Mouse (Mus musculus): ENCODE measurements around the gene Cast. TPM values are rescaled to one million over a fixed set of nuclear protein-coding genes. Genes with fewer than 3 reads are reported as not detected.
A peak's percentile ranks its signal among the peaks of the same experiment; 100 is the strongest.

Gene Cast
- 100 to 1,000 TPM in 1 of 2 experiments, 10 to 100 TPM in 1; 80.0 to 104 TPM for total RNA-seq (2021)
- long read RNA-seq, experiment 1, full-length matches to known transcripts = 25 of 48 reads
- long read RNA-seq, experiment 1, partial matches to known transcripts = 4 of 48 reads
- long read RNA-seq, experiment 1, other reads (novel, unspliced or antisense) = 19 of 48 reads
- long read RNA-seq, experiment 2, full-length matches to known transcripts = 63 of 122 reads
- long read RNA-seq, experiment 2, partial matches to known transcripts = 7 of 122 reads
- long read RNA-seq, experiment 2, other reads (novel, unspliced or antisense) = 52 of 122 reads

DNA sequence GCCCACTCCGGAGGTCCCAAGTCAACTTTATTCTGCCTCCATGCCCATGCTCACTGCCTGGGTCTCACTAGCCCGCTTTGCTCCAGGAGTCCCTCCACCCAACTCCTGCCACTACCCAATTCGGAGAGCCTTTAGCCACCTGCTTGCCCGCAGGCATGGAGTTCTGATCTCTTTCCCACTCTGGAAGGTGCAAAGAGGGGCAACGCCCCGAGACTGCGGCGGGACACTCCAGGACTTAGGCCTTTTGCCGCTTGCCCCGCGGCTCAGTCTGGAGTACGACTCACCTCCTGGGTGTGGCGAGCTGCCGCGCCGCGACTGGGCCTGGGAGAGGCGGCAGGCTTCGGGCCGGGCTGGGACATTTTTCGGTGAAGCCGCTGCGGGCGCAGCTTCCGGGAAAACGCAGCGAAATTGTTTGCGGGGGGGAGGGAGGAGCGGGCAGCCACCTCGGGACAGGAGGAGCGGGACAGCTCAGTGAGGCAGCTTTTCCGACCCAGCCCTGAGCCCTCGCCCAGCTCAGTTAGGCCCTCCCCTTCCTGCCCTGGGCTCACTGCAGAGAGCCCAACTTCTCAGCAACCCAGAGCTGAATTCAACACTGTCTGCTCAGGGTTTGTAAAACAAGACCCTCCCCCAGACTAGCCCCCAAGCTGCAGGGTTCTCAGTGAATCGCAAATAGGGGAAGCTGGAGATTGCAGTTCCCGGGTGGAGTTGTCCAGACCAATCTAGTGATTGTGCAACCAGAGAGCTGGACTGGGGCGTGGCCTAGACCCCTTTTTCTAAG lies at the start of gene Cast:
TSS of gene Cast (minus strand) at position 659 of the 778 bp plus-strand sequence.
- peak; percentile 71 for DNase-seq

DNA sequence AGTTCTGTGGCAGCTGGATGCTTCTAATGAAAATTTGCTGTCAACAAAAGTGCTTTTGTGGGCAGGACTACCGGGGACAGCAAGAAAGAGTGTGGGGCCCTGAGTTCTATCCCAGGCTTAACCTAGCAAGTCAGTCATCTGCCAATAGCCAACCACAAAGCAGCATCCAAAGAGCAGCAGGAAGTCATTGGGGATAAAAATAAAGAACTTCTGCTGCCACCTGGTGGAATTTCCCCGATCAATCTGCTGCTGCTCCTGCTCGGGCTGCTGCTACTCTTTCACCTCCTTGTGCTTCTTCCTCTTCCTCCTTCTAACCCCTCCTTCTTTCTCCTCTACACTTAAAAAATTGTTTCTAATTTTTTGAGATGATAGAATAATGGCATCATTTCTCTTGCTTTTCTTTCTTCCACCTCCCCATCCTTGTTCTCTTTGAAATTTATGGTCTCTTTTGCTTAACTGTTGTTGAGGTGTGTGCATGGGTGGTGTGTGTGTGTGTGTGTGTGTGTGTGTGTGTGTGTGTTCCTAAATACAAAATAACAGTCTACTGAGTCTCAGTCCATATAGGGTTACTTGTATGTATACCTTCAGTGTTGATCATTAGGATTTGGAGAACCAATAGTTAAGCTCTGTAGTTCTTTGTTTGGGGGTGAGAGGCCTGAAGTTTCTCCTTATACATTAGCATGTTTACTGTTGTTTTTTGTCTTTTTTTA lies 45.9 kb upstream of the Cast start:
- peak; percentile 53 for DNase-seq

DNA sequence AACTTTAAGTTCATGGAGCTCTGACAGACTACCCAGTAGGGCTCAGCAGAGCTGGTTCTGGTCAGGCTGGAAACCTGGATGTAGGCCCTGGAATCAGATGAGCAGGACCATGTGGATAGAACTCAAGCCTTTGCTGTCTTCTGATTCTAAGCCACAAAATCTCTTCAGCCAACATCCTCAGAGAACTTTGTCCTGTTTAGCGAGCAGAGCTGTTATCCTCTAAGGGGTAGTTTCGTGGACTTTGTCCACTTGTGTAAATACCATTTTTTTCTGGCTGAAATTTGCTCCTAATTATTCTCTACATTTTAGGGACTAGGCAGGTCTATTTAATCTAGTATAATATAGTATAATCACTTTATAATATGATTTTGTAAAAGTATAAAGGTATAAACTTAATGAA lies 42.2 kb upstream of the Cast start:
- DNase-seq = no peak

DNA sequence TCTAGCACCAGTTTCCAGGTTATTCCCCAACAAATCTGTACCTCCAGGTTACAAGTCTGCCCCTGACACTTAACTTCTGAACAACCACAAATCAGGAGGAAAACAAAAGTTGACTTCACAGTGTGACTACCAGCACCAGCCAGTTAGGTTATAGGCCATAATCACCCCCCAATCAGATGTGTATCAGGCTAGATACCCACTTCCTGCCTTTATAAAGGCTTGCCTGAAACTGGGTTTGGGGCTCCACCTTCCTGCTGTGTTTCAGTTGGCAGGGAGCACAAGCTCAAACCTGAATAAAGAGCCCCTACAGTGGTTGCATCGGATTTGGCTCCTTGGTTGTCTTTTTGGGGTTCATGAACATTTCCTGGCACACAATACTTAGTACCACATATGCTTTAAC lies 37.3 kb upstream of the Cast start:
- DNase-seq = no peak

DNA sequence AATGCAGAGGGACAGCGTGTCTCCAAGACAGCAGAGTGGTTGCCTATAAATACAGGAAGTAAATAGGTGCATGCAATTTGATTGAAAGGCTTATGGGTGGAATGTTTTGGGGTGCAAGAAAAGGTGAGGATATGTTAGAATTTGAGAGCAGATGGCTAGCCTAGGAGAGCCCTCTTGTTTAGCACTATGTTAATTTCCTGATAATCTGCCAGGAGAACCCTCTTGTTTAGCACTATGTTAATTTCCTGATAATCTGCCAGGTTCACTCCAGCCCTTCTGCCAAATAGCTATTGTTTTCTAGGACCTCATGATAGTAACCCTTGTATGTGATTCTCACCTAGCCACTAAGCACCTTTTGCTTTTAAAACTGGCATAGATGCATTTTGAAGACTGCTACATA lies 25.9 kb upstream of the Cast start:
- no peak for DNase-seq

DNA sequence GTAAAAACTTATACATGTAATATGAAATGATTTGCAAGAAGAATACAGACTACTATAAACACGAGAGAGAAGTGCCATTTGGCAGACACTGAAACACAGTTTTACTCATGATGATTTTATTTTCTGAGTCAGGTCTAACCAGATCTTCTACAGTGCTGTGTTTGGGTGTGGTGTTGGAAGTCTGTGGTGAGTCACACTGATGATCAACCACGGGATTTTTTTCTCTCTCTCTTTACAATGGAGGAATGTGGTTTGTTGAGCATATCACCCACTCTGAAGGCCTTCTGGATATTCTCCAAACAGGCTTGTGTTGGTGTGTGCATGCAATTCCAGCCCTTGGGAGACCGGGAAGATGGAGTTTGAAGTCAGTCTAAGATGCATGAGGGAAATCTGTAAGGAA lies 13.5 kb upstream of the Cast start:
- DNase-seq = no peak

DNA sequence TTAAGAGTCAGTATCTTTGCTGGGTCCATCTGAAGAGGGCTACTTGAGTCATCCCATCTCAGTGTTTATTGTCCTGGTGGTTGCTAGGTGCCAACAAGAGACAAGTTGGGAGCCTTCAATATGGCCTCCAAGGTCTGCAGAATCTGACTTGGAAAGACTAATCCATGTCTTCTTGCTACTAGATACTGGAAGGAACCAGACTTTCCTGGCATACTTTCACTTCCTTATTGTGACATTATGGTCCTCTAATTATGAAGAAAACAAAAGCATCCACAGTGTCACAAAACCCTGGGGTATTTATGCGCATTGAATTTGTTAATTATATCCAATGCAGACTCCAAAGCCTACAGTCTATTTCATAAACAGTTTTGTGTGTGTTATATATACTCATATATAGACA lies 7.1 kb upstream of the Cast start:
- no peak for DNase-seq

DNA sequence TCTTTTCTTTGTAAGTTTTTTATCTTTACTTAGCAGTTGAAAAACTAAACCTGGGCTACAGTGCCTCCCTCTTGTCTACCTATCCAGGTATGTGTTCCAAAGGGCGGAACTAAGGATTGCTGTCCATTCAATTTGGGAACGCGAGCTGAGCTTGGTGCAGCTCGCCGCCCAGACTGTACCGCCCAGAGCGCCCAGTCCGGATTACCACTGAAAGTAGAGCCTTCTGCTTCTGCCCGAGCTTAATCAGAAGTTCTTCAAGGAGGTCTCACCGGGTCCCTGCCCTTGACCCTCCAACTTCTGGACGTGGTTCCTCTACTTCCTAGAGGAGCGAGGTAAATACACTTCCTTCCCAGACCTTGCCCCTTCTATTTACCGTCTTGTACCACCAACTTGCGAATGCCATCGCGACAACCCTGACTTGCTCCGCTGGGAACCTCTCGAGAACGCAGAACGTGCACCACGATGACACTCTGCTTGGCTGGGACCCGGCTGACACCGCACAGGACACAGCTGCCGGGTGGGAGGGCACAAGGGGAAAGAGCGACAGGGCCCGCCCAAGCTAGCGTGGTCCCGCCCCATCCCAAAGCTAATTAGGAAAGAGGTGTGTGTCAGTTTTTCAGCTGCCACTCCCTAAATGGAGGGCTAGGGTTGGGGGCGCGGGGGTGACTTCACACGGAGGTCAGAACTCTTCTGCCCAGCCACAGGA lies 1.0 kb downstream of the Cast start:
- peak; percentile 81 for DNase-seq

DNA sequence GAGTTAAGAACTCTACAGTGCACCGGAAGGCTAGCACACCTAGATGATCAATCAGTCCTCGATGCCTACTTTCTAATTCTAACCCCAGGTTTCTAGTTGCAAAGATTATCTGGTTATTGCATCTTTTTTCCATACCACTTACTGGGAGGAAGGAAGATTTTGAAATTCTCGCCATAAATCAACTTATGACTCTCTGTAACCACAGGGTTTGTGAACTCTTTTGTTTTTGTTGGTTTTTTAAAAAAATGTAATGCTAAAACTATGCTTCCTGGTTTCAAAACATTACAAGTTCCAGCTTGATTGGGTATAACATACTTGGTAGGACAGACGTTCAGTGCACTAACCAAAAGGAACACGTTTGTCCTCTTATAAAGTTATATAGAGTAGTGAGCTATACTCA lies 1.7 kb downstream of the Cast start:
- no peak for DNase-seq

DNA sequence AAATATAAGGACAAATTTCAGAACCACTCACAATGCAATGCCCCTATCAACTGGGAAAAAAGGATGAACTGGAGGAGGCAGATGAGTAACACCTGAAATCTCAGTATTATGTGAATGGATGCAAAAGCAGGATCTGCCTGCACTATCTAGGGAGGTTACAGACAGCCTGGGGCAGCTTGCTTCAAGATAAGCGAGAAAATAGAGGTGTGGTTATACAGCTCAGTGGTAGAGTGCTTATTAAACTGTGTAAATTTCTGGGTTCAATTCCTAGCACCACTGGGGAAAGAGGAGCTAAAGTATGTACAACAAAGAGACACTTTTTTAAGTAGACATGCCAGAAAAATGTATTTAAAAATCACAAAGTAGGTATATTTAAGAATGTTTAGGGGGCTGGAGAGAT lies 14.2 kb downstream of the Cast start:
- no peak for DNase-seq

DNA sequence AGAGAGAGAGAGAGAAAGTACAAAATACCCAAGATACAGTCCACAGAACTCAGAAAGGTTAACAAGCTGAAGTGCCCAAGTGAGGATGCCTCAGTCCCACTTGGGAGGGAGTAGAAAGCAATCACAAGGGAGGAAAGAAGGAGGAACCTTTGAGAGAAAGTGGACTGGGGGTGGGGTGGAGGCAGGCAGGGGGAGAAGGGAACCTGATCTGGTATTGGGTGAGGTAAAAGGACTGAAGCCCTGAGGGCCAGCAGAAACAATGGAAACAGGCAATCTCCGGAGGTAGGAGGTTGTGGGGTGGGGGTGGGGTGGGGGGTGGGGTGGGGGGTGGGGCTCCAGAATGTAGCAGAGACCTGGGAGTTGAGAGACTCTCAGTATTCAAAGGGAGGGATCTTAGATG lies 20.9 kb downstream of the Cast start:
- DNase-seq = no peak

DNA sequence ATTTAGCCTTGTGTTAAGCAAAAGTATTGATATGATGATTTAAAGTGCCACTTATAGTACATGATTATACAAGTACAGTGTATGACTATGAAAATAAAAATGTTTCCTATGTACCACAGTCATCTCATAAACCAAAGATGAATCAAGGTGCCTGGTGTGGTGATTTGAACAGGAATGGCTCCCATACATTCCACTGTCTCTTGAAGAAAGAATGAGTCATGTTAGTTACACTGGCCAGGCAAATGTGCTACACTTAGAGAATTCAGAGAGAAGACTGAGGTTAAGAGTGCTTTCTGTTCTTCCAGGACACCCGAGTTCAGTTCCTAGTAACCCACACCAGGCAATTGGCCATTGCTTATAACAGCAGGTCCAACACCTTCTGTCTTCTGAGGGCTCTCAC lies 36.5 kb downstream of the Cast start:
- no peak for DNase-seq

DNA sequence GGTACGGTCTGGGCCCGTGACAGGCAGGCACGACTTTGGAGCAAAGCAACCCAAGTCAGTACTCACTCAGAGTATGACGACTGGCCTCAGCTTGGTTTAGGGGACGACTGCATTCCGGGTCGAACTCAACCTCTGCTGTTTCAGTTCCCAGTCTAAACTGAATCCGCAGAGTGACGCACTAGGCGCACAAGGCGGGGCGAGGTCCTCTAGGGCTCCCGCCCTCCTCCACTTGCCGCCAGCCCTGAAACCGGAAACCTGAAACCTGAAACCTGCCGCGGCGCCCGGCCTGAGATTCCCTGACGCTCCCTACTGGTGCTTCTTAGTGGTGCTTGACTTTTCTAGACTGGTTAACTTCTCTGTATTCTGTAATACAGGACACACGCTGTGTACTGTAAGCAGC lies 38.1 kb downstream of the Cast start:
- DNase-seq = peak; percentile 91

DNA sequence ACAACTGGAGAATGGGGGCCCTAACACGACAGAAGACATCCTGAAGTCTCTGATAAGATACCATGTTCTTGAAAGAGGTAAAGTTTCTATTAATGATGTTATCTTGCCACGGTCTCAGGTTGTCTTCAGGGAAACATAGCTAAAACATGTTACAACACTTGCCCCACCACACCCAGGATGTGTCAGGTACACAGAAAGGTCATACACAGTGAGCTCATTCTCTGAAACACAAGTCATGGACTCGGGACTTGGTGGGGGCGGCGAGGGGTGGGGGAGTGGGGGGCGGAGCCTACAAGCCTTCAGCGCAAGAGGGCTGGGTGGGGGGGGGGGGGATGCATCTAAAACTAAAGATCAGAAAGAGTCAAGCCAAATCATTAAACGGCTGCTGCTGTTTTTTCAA lies 38.7 kb downstream of the Cast start:
- no peak for DNase-seq

DNA sequence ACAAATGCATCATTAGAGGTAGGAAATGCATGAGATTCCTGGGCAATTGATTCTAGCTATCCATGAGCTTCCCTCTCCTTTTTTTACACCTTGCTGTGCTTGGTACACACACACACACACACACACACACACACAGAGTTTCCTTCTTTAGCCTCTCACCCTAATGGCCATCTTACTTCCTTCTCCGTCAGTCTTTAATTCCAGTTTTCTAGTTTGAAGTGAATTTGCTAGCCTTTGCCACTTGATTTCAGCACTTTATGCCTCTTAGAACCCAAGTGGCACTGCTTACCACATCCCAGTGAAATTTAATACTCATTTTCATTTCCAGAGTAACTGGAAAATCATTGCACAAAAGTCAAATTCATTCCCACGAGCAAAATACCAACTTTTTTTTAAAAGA lies 41.4 kb downstream of the Cast start:
- DNase-seq = no peak

DNA sequence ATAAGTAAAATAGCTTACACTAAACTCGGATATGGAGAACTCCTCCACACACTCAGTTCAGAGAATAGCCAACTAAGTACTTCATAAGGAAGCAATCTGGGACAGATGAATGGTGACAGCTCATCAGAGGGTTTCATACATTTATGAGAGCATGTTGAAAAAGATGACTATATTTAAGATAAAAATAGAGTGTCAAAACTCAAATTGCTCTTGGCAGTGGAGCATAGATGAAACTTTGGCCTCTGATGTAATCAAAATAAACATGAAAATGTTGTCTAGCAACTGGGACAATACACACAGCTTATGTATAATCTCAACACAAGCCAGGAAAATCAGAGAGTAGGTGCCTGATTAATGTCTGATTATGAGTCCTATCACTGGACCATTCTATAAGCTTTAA lies 45.9 kb downstream of the Cast start:
- no peak for DNase-seq

DNA sequence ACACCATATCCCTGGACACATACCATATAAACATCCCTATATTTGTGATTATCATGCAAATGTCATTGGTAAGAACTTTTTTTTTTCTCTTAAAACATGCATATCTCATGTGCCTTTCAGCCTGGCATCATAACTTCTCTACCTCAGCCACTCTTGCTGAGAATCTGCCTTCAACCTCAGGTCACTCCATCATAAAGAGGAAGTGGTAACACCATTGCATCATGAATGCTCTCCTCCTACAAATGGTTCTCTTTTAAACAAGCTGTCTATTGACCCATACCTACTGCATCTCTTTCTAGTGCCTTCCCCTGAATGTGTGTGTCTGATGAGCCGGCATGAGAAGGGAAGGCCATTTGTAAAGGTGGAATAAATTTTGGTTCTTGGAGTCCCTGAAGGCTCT lies 49.5 kb downstream of the Cast start:
- no peak for DNase-seq

DNA sequence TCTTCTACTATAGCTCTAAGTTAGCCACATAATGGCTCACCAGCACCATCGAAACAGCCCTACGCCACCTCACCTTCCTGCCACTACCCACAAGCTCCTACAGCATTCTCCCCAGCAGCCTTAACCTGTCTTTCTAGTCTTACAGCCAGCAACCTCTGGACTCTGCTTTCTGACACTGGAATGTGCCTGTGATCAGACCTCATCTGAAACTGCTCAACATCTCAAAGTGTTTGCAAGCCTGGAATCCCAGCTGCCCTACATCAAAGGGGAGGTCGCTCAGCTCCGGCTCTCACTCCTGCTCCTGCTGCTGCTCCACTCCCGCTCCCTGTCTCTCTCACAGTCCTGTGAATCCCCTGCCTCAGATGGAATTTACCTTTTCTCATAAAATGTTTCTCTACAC lies 65.4 kb downstream of the Cast start:
- DNase-seq = no peak

DNA sequence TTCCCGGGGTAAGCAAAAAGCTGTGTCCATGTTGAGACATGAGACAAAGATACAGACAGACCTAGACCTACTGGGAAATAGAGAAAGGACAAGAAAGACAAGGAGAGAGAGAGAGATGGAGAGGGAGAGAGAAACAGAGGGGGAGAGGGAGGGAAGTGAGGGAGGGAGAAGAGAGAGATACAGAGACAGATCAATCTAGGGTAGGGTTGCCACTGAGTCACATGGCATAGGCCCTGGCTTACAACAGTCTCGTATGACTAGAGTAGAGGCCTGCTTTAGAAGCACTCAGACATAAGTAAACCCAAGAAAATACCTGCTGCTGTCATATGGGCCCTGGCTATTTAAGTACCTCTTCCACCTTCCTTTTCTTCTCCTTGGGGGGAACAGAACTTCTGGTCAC lies 72.2 kb downstream of the Cast start:
- DNase-seq = no peak

DNA sequence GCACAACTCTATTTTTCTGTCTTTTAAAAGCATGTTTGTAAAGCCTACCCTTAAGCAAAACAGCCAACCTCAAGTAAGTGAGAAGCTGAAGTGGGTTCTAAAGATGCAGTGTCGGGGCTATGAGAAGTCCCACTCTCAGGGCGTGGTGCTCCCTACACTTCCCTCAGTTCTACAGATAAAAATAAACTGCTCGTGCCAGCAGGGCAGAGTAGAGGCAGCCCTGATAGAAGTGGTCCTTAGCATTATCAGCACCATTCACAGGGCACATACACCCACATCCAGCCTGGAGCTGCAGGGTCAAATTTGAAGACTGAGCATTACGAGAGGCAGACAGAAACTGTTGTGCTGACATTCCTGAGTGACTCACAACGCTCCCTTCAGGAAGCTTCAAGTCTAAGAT lies 72.8 kb downstream of the Cast start:
- DNase-seq = no peak

DNA sequence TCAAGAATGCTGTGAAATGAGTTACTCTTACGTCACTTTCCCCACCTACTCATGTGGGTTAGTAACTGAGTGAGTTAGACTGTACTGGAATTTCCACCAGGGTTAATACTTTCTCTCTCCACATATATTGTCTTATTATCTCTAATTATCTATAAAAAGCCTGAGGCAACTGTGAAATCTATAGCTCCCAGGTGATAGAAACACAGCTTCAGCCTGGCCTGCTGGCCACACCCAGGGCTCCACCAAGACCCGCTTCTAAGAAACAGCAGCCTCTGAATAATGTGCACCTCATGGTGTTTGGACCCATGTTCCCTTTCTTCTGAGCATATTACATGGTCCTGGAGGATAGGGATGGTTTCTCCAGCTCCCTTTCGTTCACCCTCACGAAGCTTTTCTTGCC lies 74.9 kb downstream of the Cast start:
- no peak for DNase-seq

DNA sequence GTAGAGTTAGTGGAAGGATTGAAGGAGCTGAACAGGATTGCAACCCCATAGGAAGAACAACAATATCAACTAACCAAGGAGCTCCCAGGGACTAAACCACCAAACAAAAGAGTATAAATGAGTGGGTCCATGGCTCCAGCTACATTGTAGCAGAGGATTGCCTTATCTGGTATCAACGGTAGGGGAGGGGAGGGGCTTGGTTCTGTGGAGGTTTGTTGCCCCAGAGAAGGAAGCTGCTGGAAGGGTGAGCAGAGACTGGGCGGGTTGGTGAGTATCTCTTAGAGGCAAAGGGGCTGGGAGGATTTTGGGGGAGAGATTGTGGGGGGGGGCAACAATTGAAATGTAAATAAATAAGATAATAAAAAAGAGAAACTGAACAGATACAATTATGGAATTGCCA lies 89.6 kb downstream of the Cast start:
- no peak for DNase-seq

DNA sequence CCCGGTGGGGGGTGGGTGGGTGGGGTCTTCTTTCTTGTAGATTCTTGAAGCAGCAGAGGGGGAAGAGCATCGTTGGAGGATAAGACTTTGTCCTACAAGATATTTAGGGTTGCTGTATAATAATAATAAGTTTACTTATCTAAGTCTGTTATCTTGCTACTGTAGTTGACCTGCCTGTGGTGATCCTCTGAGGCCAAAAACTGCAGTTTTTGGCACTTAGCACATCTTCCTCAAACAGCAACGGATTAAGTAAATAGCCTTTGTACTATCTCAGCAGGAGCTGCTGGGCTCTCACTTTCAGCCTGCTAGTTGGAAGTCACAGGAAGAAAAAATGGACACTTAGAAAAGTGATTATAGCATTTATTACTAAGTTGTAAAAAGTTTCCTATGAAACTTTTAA lies 112.4 kb downstream of the Cast start:
- DNase-seq = no peak
